Mouse (Mus musculus): ENCODE measurements around the gene Scube2. TPM values are rescaled to one million over a fixed set of nuclear protein-coding genes. Genes with fewer than 3 reads are reported as not detected.

Scube2 gene
- polyA plus RNA-seq, 1 experiment from 2014 or later: 0.79 TPM

DNA sequence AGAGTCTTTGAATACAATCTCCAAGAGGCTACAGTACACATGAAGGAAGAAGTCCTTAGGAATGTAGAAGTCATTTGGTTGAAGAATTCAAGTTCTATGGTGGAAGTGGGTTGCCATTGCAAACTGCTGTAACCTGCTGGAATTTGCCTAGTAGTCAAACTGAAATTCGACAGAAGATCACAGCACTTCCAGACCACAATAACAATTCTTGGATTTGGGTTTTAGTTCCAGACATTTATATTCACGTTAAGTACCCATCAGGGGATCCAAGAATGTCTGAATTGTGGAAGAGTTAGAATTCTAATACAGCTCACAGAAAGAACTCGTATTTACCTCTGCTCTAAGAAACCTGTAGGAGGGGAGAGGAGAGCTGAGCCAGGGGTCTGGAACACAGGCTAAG is 14.9 kb downstream of the Scube2 start:
- ATAC-seq (ENCODE audit: low FRiP score, low TSS enrichment) (no peak), DNase-seq (ENCODE audit: low spot score) (no peak)
- Histone ChIP-seq H3K27me3 (ENCODE audit: control insufficient read depth, insufficient read depth, low read length) (no peaks in the 10 kb centered on the region), H3K4me3 (ENCODE audit: low read depth, low read length) (no peak overlapping the region), H3K4me1 (replicated peaks; ENCODE audit: control insufficient read depth, insufficient read depth) (0 out of 2 replicates have a peak, but pooled peaks cover 2% of the 10 kb centered on the region), H3K9me3 (ENCODE audit: control insufficient read depth, low read length) (no peaks in the 10 kb centered on the region), H3K27ac (replicated peaks) (no peak overlapping the region), H3K36me3 (ENCODE audit: control insufficient read depth, insufficient read depth, low read length) (no peaks in the 10 kb centered on the region), H3K4me2 (replicated peaks; ENCODE audit: low read depth) (no peak overlapping the region), H3K9ac (ENCODE audit: low read length) (no peak overlapping the region)
- TF ChIP-seq CTCF (IDR thresholded peaks at IDR 0.05; ENCODE audit: low read depth) (no peak), EP300 (optimal IDR thresholded peaks at IDR 0.05) (no peak)
- 71% methylated on average over 3 of the region's 3 CpGs for WGBS

DNA sequence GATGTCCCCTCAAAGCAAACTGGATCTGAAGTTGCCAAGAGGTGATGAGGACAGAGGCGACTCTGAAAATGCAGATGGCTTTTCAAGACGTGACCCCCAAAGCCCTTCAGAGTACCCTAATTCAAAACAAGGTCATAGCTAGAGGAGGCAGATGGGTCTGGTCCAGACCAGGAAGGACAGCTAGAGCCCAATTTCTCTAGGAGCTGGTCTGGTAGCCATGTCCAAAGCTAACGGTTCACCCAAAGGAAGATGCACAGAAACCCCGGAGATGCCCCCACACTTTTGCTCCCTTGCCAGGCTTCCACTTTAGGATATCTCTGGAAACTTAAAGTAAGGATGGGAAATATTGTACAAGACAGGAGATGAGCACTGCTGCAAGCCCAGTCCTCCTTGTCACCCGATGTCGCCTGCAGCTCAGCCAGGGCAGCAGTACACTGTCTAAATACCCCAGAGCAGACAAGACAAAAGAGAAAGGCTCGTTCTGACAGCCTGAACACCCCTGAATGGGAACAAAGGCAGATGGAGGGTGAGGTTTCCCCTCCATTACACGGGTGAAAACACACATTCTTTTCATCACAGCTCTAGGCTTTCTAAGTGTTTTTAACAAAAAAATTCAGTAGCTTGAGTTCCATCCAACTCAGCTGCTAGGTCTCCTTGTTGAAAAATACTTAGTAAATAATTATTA is 15.6 kb downstream of the Scube2 start:
- Histone ChIP-seq H3K27me3 (ENCODE audit: control insufficient read depth, insufficient read depth, low read length) (no peaks in the 10 kb centered on the region), H3K4me2 (replicated peaks; ENCODE audit: low read depth) (no peak overlapping the region), H3K4me1 (replicated peaks; ENCODE audit: control insufficient read depth, insufficient read depth) (0 out of 2 replicates have a peak, but pooled peaks cover 2% of the 10 kb centered on the region), H3K27ac (replicated peaks) (no peak overlapping the region), H3K36me3 (ENCODE audit: control insufficient read depth, insufficient read depth, low read length) (no peaks in the 10 kb centered on the region), H3K4me3 (ENCODE audit: low read depth, low read length) (no peak overlapping the region), H3K9ac (ENCODE audit: low read length) (no peak overlapping the region), H3K9me3 (ENCODE audit: control insufficient read depth, low read length) (no peaks in the 10 kb centered on the region)
- no peak for ATAC-seq (ENCODE audit: low FRiP score, low TSS enrichment)
- no peak for TF ChIP-seq EP300 (optimal IDR thresholded peaks at IDR 0.05)
- TF ChIP-seq CTCF (IDR thresholded peaks at IDR 0.05; ENCODE audit: low read depth): no peak
- 64% methylated on average over 8 of the region's 8 CpGs for WGBS
- no peak for DNase-seq (ENCODE audit: low spot score)

DNA sequence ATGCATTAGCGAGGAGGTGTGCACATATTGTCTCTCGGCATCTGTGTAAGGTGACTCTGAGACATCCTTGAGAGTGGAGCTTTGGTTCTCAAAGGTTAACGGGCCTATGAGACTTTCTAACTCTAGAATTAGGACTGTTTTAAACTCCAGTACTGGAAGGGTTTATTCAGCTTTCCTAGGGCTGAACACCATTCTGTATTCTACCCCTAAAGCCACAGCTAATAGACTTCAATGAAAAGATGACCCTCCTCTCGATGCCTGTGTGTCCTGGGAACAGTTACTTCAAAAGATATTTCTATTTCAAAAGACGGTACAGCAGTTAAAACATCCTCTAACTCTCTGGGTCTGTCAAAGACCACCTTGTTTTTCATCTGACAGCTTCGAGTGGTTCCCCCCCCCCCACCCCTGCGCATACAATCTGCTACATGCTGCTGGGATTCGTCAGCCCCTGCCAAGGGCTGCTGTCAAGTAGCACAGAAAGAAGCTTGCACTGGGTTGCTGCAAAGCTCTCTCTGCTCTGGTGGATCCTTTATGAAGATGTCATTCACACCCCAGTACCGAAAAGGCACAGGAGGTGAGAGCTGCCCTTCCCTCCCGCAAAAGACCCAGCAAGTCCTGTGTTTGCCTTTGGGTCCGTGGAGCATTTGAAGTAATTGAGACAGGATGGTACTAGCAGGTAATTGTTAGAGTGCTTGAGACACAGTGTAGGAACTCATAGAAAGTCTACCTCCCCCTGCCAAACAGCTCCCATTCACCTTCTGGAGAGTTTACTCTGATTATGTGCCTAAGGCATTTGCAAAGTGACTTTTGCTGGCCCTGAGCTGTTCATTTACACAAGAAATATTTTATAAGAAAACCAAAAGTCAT is 16.4 kb downstream of the Scube2 start:
- no peak for DNase-seq (ENCODE audit: low spot score)
- Histone ChIP-seq H3K9ac (ENCODE audit: low read length) (no peak overlapping the region), H3K4me2 (replicated peaks; ENCODE audit: low read depth) (no peak overlapping the region), H3K27me3 (ENCODE audit: control insufficient read depth, insufficient read depth, low read length) (no peaks in the 10 kb centered on the region), H3K4me1 (replicated peaks; ENCODE audit: control insufficient read depth, insufficient read depth) (0 out of 2 replicates have a peak, but pooled peaks cover 2% of the 10 kb centered on the region), H3K36me3 (ENCODE audit: control insufficient read depth, insufficient read depth, low read length) (no peaks in the 10 kb centered on the region), H3K4me3 (ENCODE audit: low read depth, low read length) (no peak overlapping the region), H3K9me3 (ENCODE audit: control insufficient read depth, low read length) (no peaks in the 10 kb centered on the region), H3K27ac (replicated peaks) (no peak overlapping the region)
- 62% methylated on average over 11 of the region's 11 CpGs for WGBS
- TF ChIP-seq CTCF (IDR thresholded peaks at IDR 0.05; ENCODE audit: low read depth) (no peak), EP300 (optimal IDR thresholded peaks at IDR 0.05) (no peak)
- no peak for ATAC-seq (ENCODE audit: low FRiP score, low TSS enrichment)

DNA sequence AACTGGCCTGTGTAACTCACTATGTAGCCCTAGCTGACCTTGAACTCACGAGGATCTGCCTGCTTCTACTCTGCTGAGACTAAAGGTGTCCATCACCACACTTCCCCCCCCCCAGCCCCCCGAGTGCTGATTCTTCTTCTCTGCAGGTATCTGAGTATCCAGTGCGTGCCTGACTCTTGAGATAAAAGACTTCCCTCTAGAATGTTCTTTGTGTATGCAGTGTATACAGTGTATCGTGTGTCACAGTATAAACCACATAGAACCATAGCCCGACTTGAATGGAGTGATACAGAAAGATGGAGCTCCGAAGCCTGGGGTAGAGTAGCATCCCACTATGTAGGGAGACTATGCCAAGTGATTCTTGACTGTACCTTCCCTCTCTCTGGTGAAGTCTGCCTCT is 21.4 kb downstream of the Scube2 start:
- no peaks in the 10 kb centered on the region for H3K4me1 ChIP-seq (replicated peaks; ENCODE audit: control insufficient read depth, insufficient read depth)
- no peak for TF ChIP-seq EP300 (optimal IDR thresholded peaks at IDR 0.05)
- TF ChIP-seq CTCF (IDR thresholded peaks at IDR 0.05; ENCODE audit: low read depth): no peak
- H3K9ac ChIP-seq (ENCODE audit: low read length): no peak overlapping the region
- no peak overlapping the region for H3K27ac ChIP-seq (replicated peaks)
- H3K36me3 ChIP-seq (ENCODE audit: control insufficient read depth, insufficient read depth, low read length): no peaks in the 10 kb centered on the region
- H3K4me3 ChIP-seq (ENCODE audit: low read depth, low read length): no peak overlapping the region
- H3K4me2 ChIP-seq (replicated peaks; ENCODE audit: low read depth): no peak overlapping the region
- no peaks in the 10 kb centered on the region for H3K9me3 ChIP-seq (ENCODE audit: control insufficient read depth, low read length)
- no peak for DNase-seq (ENCODE audit: low spot score)
- H3K27me3 ChIP-seq (ENCODE audit: control insufficient read depth, insufficient read depth, low read length): no peaks in the 10 kb centered on the region
- 77% methylated on average over 6 of the region's 6 CpGs for WGBS
- ATAC-seq (ENCODE audit: low FRiP score, low TSS enrichment): no peak

DNA sequence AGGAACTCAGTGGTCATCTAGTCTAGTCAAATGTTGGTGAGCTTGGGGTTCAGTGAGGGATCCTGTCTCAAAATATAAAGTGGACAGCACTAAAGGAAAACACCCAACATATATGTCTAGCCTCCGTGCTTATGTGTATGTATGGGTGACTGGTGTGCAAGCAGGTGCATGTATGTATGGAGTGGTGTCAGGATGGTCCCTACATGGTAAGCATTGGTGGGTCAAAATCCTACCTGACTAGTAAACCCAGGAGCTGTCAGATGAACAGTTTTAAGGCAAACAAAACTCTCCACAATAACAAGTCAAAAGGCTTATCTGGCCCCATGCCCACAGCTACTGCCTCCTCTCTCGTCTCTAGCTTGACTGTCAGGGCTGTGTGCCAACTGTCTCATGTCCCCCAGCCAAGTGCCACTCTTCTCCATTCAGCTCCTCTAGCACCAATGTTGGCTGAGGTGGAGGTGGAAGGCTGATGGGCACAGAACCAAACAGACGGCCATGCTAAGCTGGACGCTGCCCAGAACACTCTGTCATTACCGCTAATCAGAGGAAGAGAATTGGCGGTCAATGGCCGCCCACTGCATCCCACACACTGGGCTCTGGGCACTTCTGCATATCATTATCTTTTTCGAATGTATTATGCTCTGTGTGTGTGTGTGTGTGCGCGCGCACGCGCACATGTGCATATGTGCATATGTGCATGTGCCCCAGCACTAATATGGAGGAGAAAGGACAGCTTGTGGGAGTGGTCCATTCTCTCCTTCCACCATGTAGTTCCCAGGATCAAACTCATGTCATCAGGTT is 23.7 kb downstream of the Scube2 start:
- H3K4me3 ChIP-seq (ENCODE audit: low read depth, low read length): no peak overlapping the region
- 83% methylated on average over 13 of the region's 13 CpGs for WGBS
- H3K4me2 ChIP-seq (replicated peaks; ENCODE audit: low read depth): no peak overlapping the region
- H3K36me3 ChIP-seq (ENCODE audit: control insufficient read depth, insufficient read depth, low read length): no peaks in the 10 kb centered on the region
- DNase-seq (ENCODE audit: low spot score) (no peak), ATAC-seq (ENCODE audit: low FRiP score, low TSS enrichment) (no peak)
- no peak overlapping the region for H3K9ac ChIP-seq (ENCODE audit: low read length)
- H3K9me3 ChIP-seq (ENCODE audit: control insufficient read depth, low read length): no peaks in the 10 kb centered on the region
- no peaks in the 10 kb centered on the region for H3K27me3 ChIP-seq (ENCODE audit: control insufficient read depth, insufficient read depth, low read length)
- TF ChIP-seq EP300 (optimal IDR thresholded peaks at IDR 0.05): no peak
- no peak for TF ChIP-seq CTCF (IDR thresholded peaks at IDR 0.05; ENCODE audit: low read depth)
- H3K27ac ChIP-seq (replicated peaks): no peak overlapping the region
- H3K4me1 ChIP-seq (replicated peaks; ENCODE audit: control insufficient read depth, insufficient read depth): no peaks in the 10 kb centered on the region
